Mouse (Mus musculus): ENCODE data around the gene Pmepa1.

The Pmepa1 gene

DNA sequence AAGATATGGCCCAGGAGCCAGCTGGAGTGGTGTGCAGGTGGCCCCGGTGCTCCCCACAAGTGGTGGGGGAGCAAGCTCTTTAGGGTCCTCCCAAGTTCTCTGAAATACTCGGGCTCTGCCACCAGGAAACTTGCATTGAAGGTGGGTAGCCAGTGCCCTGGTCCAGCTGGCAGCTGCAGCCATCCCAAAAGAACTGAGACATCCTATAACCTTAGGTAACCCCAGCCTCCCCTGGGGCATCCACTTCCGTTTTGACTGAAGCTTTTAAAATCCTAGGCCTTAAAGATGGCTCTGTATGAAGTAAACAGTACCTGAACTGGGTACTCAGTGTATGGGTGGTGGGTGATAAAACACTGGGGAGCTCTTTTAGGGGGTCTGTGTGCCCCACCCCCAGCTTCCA, 52.8 kb downstream of the Pmepa1 start:
- no peak for DNase-seq

DNA sequence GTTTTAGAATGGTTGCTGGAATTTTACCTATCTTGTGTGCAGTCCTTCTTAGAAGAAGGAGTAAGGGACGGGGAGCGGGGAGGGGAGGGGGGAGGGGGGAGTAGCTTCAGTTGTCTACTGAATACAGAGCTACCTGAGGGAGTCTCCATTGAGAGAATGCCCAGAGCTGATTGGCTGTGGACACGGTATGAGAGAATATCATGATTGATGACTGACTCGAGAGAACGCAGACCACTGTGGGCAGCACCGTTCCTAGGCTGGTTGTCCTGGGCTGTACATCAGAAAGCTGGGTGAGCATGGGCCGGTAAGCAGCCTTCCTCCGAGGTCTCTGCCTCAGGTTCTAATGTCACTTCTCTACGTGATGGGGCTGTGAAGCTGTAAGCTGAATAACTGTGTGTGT, 55.6 kb downstream of the Pmepa1 start:
- no peak for DNase-seq

DNA sequence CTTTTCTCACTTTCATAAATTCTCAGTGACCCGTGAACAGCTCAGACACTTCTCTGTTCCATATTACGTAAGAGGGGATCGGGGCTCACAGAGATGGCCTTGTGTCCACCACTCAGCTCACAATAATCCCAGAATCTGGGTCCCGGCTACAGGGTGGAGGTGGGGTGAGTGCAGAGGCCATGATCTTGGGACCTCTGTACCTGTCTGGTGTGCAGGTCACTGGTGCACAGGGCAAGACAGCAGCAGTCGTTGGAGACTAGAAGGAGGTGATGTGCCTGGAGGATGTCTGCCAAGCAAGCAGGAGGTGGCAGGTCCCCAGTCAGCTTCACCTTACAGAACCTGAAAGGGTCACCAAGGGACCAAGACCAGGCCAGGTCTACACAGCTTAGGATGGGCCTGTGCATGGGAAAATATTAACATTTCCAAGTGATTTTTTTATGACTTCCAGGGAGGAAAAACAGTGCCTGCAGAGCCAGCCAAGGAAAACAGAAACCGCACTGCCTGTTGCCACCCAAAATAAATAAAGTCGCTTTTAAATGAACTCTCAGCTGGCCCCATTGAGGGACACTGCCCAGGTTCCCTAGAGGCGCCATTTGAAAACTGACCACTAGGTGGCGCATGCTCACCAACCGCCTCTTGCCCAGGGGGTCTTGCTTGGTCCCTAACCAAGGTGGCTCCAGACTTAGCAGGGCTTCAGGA, 56.9 kb downstream of the Pmepa1 start:
- DNase-seq = peak; percentile 50

DNA sequence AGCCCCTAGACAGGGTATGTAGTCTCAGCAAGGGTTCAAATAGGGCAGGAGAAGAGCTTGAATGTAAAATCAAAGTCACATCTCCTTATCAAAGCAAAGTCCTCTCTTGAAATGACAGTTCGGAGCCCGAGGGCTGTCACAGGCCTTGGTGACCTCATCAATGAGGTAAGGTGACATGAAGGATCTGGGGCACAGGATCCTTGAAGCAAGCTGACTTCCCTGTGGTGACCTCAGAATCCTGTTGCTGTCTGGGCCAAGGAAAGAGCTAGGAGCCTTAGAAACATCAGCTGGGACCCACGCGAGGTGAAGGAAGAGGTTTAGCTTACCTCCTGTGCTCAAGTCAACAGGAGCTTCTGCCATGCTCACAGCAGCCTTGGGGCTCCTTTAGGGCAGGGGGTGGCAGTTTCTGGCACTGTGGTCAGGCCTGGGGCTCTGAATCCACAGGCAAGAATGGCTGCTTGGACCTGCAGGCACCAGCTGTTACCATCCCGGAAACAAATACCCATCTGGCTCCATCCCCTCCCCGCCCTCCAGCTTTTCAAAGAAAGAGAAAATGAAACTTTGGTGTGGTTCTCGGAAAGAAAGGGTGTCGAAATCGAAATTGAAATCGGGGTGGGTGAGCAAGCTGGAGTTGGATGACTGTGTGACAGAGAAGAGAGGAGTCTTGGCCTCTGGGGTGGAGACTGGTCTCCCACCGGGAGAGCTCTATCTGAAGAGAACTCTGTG, 57.8 kb downstream of the Pmepa1 start, which contains the start of gene Zbp1:
TSS of gene Zbp1 (minus strand) at position 508 of the 726 bp plus-strand sequence.
- peak; percentile 69 for DNase-seq

DNA sequence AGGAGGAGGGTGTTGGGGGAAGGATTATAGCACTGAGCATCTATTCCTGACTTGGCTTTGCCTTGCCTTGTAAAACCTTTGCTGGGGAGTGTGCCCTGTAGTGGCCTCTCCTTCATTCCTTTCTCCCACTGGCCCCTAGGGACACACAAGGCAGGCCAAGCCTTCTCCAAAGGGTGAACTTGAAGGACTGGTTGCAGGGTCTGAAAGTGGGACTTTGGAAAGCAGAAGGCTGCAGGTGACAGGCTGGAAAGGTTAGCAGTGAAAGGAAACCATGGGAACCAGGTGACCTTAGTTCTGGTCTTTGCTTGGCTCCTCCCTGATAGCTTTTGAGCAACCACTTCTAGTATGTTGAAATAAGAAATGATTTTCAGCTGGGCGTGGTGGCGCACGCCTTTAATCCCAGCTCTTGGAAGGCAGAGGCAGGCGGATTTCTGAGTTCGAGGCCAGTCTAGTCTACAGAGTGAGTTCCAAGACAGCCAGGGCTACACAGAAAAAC, 58.5 kb downstream of the Pmepa1 start:
- peak; percentile 21 for DNase-seq

DNA sequence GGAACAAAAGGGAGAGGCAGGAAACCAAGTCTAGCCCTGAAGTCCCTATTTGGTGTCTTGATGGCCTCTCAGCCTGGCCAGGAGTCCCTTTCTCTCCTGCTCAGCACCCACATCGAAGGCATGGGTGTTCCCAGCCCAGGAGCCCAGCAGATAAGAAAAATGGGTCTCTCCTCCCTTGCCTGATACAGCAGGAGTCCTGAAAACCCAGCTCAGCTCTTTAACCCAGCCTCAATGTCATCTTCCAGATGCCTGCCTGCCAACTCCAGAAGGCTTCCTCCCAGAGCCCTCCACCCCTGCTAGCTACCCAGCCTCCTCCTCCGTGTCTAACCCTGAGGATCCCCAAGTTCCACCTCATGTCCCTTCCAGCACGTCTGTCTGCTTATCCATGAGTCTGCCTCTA, 59.1 kb downstream of the Pmepa1 start:
- no peak for DNase-seq

DNA sequence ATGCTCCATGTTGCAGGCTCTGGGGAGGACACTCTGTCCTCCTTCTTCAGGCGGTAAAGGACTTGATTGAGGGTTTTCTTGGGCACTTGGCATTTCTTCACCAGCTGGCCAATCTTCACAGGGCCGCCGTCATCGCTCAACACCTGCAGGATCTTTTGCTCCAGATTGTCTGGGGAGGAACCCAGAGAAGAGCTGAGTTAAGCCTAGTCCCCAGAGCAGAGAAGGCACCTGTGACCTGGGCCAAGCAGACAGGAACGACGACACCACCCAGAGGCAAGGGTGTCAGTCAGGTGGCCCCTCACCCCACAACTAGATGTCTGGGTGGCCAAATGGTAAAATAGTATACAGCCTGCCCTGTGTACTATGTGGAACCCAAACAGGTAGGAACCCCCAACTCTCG, 59.5 kb downstream of the Pmepa1 start:
- DNase-seq = no peak

DNA sequence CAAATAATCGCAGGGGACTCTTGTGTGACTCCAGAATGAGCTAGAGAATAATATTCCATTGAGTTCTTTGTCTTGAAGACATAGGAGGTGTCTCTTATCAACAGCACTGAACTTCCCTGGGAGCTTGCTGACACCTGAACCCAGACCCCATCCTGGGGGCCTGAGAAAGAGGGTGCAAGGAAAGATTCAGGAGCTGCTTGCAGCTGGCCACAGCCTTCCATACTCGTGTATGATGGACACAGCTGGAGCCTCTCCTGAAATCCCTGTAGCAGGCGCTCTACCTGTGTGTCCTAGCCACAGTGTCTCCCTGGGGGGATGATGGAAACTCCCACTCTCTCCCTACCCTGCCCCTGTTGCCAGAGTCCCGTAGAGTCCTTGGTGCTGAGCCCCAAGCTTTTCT, 64.1 kb downstream of the Pmepa1 start:
- DNase-seq = no peak

DNA sequence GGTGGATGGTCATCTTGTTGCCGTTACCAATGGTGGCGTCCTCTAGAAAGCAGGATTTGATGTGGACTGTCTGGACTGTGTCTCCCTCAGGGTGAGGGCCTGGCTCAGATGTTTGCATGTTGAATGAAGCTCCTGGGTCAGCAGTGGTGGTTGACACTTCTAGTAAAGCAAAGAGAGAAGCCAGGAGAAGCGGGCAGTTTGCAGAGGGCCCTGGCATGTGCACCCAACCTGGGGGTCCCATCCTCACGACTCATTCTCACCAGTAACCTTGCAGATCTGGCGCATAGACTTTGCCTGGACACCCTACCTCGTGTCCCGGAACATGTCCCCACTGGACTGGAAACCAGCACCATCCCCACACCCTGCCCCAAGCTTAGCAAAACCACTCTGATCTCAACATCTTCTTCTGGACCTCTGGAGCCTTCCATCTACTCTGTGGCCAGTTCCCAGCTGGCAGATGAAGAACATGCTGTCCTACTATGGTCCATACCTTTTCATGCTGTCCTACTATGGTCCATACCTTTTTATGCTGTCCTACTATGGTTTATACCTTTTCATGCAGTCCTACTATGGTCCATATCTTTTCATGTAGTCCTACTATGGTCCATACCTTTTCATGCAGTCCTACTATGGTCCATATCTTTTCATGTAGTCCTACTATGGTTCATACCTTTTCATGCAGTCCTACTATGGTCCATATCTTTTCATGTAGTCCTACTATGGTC, 67.1 kb downstream of the Pmepa1 start:
- DNase-seq = no peak

DNA sequence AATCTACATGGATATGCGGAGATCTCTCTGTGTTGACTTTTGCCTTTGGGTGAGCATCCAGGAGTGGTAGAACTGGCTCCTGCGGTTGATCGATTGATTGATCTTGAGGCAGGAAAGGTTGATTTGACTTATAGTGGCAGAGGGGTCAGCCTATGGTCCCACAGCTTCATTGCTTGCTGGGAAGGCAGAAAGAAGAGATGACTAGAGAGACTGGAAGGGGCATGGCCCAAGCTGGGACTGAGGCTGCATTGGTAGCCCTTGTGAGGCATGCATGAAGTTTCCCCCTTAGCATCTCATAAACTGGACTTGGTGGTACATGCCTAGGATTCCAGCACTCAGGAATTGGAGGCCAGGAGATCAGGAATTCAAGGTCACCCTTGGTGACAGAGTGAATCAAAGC, 69.3 kb downstream of the Pmepa1 start:
- DNase-seq = no peak

DNA sequence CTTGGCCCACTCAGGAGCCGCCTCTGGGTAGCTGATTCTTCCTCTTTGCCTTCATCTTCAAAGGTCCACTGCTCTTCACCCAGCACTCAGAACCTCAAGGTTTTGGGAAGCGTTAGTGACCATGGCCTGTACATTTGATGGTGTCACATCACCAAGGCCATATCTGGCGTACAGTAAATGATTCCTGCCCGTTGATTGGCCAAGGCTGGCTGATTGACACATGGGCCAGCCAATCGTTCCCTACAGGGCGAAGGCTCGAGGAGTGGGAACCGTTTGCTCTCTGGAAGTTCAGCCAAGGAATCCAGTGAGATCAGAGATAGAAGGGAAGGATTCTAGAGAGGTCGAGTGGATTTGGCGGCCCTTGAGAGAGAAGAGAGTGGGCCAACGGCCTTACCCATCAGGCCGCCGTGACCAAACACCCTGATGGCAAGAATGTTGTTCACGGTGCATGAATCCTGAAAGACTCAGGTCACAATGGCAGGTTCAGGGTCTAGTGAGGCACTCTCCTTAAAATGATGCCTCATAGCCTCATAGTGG, 70.7 kb downstream of the Pmepa1 start:
- no peak for DNase-seq

DNA sequence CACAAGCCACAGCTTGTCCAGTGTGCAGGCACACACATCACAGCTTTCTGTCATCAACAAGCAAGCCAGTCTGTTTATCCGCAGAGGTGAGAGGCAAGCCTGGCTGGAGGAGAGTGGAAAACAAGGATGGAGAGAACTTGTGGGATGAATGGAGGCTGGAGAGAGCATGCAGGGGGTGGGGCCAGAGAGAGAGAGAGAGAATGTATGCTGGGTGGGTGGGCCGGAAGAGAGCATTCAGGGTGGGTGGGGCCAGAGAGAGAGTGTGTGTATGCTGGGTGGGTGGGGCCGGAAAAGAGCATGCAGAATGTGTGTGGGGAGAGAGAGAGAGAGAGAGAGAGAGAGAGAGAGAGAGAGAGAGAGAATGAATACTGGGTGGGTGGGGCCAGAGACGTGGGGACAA, 71.7 kb downstream of the Pmepa1 start:
- DNase-seq = no peak

DNA sequence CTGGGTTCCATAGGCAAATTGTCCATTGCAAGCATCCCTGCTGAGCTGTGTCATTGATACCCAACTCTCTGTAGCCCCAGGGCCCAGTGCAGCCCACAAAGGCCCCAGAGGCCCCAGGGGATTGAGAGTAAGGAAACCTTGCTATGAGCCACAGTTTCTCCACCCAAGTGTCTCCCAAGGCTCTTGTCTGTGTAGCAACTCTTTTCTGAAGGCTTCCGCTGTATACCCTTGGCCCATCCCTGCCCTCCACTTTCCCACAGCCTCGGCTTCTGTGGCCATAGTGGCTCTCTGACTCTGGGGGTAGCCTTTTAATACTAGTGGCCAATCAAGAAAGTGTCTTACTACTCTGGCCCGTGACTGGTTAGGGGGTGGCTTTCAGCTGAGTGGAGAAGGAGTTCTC, 72.6 kb downstream of the Pmepa1 start:
- no peak for DNase-seq

DNA sequence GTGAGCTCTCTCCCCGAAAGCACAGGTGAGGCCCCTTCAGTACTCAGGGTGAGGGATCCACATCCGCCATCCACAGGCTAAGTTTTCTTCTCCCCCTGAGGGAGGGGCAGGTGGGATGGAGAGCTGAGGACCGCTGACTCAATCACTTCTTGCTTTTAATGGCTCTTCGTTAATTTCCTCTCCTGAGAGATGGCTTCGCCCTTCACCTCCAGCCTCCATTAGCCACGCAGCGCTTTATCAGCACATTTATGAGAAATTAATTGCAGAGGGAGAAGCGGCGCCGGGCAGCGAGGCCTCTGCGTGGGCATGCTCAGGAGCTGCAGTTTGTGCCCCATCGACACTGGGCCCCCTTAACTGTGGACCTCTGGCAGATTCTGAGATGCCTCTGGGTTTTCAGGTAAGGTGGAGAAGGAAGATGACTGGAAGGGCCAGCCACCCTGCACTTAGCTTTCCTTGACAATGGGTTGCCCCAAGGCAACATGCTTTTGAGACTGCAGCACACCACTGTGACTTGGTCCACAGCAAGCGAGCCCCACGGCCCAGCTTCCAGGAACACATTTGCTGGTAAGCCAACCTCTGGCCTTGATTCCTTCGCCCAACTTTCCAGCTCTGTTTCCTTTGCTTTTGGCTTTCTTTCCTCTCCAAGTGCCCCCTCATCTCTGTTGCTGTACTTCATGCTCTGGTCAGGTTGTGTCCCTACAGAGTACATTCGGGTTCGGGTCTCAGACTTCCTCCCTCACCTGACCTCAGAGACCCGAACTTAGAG, 73.2 kb downstream of the Pmepa1 start:
- DNase-seq = no peak

DNA sequence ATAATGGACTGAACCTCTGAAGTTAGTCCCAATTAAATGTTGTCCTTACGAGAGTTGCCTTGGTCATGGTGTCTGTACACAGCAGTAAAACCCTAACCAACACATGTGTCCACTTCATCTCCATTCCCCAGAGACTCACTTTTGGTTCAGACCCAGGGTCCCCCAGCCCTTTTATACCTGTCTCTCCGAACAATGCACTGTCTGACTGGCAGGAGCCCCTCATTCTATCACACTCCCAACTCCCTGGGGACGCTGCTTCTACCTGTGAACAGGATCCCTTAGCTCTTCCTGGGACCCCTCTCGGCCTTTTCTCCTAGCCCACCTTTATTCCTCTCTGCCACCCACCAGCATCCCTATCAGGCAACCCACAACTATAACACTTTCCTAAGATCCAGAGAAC, 81.5 kb downstream of the Pmepa1 start:
- no peak for DNase-seq

DNA sequence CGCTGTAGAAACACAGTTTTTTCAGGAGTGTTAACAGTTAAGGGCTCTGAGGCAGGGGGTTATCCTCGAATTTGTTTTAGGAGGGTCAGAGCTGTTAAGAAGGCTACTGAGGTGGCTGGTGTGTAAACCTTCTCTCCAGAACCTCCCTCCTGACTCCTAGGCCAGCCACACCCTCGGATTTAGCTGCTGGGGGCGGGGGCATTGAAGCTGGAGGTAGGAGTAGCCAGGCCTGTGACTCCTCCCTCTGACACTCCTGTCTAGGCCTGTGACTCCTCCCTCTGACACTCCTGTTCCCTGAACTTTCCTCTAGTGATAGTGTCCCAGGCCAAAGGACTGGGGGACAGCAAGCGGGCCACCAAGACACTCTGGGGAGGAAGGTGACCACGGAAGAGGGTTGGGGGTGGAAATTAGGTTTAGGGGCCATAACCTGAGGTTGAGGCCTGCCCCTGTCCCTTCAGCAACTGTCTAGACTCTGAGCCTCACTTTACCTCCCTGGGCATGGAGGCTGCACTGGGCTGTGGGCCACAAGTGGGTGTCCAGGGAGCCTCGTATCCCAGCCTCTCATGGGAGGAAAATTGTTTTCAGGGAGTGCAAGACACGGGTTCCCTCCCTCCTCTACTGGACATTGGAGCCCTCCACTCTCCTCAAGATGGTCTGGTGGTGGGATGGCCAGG, 89.0 kb downstream of the Pmepa1 start:
- DNase-seq = peak; percentile 50

DNA sequence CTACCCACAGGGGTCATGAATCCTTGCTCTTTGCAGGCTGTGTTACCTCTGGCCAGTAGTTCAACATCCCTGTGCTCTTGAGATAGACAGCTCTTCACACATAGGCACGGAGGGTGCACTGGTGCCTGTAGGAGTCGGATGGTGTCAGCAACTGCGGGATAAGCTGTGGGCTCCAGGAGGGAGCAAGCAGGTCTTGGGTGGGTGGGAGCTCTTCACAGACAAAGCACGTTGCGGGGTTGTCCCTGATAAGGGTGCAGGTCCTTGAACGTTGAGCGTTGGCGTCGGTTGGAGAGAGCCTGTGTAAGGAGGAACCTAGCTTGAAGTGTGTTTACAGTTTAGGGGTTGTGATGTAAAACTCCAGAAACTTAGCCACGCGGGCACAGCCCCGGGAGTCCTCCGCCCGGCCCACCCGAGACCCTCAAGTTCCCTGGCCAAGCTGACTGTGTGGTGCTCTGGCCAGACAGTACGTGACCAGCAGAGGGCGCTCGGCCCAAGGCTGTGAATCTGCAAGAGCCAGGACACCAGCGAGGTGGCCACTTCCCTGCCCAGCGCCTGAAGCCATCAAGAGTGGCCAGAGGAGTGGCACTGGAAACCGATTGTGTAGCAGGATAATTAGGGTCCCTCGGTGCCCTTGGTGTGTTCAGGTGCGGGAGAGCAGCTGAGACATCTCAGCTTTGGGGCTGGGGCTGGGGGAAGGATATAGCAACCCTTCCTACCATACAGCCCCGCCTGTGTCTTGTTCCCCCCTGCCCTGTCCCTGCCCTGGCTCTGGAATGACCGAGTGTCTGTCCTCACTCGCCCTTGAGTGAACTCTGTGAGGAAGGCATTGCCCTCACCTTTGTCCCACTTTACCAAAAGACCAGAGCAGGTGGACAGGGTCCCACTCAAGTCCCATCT, 90.0 kb downstream of the Pmepa1 start:
- peak; percentile 90 for DNase-seq

DNA sequence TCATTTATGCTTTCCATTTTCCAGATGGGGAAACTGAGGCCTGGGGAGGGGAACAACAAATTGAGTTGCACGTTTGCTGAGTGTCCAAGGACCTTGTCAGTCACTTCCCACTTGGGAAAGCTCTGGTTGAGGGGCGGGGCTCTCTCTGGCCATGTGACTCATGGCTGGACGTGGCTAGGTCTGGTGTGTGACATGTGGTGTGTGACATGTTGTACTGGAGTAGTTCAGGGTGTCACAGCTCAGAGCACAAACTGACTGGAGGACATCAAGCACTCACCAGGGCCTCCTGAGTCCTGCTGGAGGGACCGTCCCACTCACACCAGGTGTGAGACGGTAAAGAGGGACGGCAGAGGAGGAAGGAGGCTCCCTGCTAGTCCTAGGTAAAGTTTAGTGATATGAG, 91.1 kb downstream of the Pmepa1 start:
- no peak for DNase-seq

DNA sequence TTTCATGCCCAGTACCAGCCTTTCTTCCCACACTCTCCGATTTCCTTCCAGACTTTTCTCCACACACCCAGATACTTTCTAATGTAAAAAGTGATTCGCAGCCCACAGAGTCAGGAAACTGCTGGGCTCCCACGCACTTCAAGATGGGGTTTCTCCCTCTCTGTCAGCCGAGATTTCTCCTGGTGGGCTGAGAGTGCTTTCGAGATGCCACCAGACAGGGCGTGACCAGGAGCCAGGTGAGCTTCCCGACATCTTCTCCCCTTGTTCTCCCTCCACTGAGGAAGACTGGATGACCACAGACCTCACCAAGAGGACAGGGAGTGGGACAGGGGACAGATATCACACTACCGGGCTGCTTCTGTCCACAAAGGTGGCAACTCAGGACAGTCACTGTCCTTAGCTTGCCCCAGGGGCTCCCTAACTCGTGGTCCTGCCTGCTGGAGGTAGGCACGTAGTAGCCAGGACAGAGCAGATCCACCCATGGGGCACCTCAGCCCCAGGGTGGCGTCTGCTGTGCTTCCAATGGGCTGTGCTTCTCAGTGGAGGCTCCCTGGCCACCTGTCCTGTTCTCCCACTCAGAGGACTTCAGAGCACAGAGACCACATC, 91.8 kb downstream of the Pmepa1 start:
- no peak for DNase-seq

DNA sequence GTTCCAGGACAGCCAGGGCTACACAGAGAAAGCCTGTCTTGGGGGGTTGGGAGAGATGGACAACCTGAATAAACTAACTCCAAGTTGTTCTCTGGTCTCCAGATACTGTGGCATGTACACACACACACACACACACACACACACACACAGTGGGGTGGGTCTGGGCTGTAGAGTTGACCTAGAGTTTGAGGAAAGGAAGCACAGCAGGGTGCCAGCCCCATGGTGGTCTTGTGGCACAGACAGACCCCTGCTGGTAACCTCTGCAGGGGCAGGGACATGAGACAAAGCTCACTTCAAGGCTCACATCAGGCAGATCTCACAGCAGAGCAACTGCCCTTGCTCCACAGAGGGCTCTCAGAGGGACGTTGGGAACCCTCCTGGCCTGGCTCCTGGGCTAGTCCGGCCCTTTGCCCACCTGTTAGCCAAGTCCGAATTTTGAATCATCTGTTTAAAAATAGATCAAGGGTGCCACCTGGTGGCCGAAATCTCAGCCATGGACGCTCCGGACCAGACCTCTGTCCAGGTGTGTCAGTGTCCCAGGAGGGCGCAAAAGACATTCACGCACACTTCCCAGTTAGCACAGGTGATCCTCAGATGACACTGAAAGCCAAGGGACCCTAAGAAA, 92.4 kb downstream of the Pmepa1 start:
- DNase-seq = peak; percentile 79
